Mouse (Mus musculus) heart, postnatal 10 days (tissue): ENCODE measurements around the gene Rab3gap2. TPM values are rescaled to one million over a fixed set of nuclear protein-coding genes. Genes with fewer than 3 reads are reported as not detected.

Source experiments
- DNase-seq, 2 experiments: peaks; one replicate each; pipeline ENCODE4 v3.0.0; 2021
- intact Hi-C: fragments of 180-260 bp; cut with DNase I; formaldehyde crosslinking; loops from one replicate; pipeline ENCODE4 v1.15.1; 2025
- total RNA-seq, 2 experiments: library from RNA; stranded (reverse); gene quantifications; 2 replicates each; pipeline ENCODE4 v1.2.3; 2021

Rab3gap2 gene
- total RNA-seq, 2 experiments from 2014 or later: 25.5 TPM

DNA sequence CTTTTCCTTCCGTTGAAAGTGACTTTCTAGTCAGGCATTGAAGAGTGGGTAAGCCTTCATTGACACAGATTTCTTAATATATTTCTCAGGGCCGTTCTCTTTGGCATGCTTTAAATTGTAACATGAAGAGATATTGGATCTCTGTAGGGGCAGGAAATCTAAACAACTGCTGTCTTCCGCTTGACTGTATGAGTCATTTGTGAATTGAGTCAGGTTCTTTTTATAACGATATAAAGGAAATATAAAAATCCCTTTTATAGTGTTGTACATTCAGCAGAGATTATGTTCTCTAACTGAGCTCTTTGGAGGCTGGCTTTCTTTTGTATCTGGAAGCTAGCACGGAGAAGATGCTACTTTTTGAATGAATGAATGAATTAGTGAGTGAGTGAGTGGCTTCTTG, 14.0 kb downstream of the Rab3gap2 start:
- intact Hi-C loops: no loop called here
- no peak for DNase-seq

DNA sequence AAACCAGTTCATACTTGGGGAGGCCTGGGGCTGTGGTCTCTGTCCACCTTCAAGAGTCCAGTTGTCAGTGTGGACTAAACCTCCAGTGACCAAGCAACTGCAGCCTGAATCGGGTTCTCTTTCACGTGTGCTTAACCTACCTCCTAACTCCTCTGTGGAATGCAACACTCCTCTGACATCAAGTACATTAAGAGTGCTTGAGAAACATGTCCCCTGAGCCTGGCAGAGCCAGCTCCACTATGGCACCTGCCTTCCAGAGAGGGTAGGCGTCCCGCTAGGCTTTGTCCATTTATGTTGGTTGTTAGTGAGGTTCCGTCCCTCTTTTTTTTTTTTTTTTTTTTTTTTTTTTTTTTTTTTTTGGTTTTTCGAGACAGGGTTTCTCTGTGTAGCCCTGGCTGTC, 23.0 kb downstream of the Rab3gap2 start:
- intact Hi-C loops: no loop called here

DNA sequence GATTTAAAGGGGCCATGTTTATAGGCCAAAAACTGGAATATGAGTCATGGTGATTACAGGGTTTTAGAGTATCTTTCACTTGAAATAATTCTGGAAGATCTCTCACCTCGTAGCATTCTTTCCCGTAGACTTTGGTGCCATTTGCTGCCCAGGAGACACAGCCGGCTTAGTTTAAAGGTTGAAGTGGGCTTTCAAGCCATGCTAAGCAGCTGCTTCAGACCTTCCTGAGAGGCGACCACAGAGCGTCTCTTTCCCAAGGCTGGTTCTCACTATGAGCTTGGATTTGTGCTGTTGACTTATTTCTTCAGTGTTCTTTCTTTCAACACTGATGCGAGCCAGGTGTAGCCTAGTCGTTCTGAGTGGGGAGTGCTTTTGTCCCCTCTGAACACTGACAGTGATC, 23.8 kb downstream of the Rab3gap2 start:
- DNase-seq: no peak
- intact Hi-C loops: no loop called here

More for the DNA sequence above, 23.0 kb downstream of the Rab3gap2 start:
- no peak for DNase-seq

DNA sequence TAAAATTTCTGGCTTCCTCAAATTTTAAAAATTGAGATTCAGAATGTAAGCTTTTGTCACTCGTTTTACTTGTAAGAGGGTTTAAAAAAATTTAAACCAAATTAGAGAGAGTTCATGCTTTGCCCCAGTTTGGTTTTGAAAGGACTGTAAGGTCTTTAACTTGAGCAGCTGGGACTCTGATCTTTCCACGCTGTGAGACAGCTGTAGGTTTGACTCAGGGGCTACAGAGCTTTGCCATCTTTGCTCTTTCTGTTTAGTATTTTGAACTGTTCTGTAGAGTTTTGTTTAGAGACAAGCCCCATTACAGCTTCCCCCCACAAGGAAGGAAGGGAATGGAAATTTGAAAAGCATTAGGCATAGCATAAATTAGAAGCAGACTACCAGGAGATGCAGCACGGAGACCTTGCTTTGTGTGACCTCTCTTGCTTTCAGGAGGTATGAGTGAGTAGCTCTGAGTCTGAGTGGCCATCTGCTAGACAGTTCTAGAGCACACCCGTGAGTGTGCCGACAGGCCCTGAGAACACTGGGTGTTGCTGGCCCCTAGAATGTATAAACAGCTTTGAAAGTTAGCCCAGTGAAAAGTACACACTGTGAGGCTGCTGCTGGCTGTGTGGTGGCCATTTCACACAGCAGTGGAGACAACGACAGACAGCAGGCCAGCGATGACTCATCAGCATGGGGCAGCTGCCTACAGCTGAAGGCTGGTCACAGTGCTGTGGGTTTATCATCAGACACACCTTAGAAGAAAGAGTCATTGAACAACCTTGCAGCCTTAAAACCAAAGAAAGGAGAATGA, 25.7 kb downstream of the Rab3gap2 start:
- DNase-seq: peak; percentile 34 to 51
- intact Hi-C loops: no loop called here

DNA sequence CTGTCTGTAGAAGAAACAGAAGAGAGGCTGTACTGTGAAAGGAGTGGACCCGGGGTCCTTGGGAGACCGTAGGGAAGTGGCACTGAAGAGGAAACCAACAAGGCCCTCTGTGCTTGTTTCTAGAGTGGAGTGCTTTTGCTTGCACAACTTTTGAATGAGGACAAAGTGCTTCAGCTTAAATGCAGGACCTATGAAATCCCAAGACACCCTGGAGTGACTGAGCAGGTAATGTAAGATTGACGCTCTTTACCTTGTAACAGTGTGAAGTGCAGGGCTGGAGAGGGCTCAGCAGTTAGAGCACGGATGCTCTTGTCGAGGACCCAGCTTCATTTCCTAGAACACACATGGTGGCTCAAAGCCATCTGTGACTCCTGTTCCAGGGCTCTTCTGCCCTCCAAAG, 31.9 kb downstream of the Rab3gap2 start:
- intact Hi-C loops: no loop called here
- DNase-seq: no peak

- intact Hi-C loops: no loop called here
- no peak for DNase-seq
These were observed 32.6 kb downstream of the Rab3gap2 start for GRCm38 (mm10) chr1:185236530-185236929.

DNA sequence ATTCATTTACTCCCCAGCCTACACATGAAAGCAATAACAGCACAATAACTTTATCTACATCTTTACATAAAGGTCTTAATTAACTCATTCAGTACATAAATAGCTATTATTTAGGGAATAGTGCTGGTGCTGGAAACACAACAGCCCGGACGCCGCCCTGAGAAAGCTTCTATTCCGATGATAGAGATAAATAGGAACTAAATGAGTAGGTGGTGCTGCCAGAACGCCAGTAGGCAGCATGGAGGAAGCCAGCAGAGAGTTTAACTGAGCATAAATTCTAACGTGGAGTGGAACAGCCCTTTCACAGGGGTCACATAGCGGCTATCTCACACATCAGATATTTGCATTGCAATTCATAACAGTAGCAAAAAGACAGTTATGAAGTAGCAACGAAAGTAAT, 39.1 kb downstream of the Rab3gap2 start:
- DNase-seq: no peak
- intact Hi-C loops: no loop called here

DNA sequence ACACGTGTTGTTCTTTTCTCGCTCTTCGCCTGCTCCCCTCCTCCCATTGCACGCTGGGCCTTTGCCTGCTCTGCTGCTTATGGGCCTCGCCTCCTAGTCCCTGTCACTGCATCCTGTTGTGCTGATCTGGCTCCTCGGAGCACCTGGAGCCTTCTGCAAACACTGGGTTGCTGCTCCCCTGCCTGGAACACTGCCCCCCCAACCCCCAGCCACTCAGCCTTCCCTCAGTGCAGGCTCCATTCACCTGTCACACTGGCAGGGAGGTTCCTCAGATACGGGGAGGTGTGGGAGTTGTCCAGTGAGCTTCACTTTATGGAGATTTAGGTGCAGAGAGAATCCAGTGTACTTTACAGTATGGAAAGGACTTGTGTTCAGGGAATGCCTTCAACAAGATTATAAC, 41.5 kb downstream of the Rab3gap2 start:
- intact Hi-C loops: no loop called here
- DNase-seq: no peak

GRCm38 (mm10) chr1:185247429-185248085, 43.6 kb downstream of the Rab3gap2 start:
- no peak for DNase-seq
- intact Hi-C loops: no loop called here

GRCm38 (mm10) chr1:185248728-185249127, 44.8 kb downstream of the Rab3gap2 start:
- intact Hi-C loops: no loop called here
- no peak for DNase-seq

GRCm38 (mm10) chr1:185252351-185252750, 48.4 kb downstream of the Rab3gap2 start:
- DNase-seq: no peak
- intact Hi-C loops: no loop called here

DNA sequence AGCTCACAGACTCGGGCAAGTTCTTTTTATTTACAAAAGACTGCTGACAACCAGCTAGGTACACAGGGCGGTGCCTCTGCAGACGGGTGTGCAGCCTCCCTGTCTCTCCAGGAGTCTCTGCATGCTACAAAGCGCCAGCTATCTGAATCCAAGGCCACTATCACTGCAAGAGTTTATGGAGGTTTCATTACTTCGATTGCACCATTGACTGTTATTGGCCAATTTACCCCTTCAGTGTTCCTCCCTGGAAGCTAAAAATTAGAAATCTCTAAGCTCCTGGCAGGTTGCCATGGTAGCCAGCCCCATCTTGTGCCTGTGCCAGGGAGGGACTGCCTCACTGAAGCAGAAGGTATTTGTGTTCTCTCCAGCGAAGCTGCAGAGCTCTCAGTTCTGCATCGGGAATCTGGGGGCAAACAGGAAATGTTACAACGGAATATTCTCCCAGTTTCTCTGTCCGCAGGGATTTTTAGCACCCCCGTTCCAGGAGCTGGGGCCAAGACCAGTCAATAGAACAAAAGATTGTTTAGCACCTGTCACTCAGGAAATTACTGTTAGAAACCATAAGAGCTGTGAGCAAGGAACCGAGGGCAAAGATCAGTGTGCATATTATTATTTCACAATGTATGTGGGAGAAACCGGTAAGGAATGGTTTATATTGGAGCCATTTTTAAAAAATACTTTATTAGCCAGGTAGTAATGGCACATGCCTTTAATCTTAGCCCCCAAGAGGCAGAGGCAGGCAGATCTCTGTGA, 49.4 kb downstream of the Rab3gap2 start:
- intact Hi-C loops: no loop called here
- DNase-seq: peak in 1 of 2 experiments; percentile 23

DNA sequence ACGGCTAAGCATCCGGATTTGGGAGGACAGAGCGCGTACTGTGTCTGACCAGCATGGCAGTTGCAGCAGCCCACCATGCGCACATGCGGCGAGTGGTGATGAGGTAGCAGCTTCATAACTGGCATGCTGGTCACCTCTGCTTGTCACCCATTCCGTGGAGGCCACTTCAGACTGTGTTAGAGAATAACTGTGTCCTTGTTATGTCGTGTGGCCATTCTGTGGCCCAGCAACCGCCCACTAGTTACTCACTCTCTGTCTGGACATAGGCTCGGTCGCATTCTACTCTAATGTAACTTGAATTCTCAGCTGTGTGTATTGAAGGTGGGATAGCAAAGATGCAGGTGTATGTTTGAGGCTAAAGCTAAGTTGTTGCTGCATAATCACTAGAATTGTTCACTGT, 51.4 kb downstream of the Rab3gap2 start:
- no peak for DNase-seq
- intact Hi-C loops: no loop called here

DNA sequence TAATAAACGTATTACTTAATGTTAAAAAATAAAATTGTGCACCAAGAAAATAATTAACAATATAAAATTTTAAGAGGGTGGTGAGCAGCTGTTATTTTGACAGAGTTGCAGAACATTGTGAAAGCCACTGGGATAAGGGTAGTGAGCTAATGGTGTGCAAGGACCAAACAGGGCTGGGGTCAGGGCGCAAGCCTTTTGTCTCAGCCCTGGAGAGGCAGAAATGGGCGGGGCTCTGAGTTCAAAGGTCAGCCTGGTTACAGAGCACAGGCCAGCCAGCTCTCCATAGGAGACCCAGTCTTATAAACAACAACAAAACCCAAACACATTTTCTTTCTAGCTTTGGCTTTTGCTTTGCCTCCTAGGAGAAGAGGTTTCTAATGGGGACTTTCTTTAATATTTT, 52.8 kb downstream of the Rab3gap2 start:
- intact Hi-C loops: no loop called here
- DNase-seq: no peak

- DNase-seq: peak; percentile 38 to 54
These were observed 58.6 kb downstream of the Rab3gap2 start for GRCm38 (mm10) chr1:185262565-185262964.

DNA sequence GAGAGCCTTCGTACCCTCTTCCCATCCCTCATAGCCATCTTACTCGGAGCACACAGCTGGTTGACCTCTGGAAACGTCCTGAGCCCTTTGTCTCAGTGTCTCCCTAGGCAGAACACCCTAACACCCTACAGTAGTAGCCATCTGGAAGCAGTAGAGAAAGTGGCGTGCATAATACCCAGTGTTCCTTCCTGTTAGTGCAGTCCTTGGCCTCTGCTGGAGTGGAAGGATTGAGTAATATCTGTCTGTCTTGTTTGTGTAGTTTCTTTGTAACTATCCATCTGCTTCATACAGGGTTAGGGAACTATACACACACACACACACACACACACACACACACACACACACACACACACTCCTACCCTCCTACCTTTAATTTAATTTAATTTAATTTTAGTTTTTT, 64.8 kb downstream of the Rab3gap2 start:
- no peak for DNase-seq
- intact Hi-C loops: no loop called here

More at GRCm38 (mm10) chr1:185262565-185262964, 58.6 kb downstream of the Rab3gap2 start:
- intact Hi-C loops: no loop called here

DNA sequence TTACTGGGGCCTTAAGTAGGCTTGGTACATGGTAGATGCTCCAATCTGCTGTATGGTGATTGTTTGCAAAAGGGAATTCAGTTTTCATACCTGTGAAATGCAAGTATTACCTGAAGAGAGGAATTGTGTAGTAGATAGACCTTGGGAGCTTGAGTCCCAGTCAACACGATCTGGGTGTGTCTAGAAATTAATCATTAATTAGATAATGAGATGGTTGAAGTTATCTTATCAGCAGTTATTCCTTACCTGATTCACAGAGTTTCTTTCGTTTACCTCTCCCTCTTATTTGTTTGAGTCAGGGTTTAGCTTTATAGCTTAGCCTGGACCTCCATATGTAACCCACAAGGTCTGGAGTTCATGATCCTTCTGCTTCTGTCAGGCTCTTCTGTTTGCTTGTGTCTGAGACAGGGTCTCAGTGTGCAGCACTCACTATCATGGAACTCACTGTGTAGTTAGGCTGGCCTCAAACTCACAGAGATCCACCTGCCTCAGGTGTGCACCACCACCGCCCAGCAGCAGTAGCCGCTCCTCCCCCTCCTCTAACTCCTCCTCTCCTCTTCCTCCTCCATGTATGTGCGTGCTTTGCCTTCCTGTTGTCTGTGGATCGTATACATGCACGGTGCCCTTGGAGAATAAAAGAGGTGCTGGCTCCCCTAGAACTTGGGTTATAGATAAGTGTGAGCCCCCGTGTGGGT, 66.6 kb downstream of the Rab3gap2 start:
- intact Hi-C loops: no loop called here

DNA sequence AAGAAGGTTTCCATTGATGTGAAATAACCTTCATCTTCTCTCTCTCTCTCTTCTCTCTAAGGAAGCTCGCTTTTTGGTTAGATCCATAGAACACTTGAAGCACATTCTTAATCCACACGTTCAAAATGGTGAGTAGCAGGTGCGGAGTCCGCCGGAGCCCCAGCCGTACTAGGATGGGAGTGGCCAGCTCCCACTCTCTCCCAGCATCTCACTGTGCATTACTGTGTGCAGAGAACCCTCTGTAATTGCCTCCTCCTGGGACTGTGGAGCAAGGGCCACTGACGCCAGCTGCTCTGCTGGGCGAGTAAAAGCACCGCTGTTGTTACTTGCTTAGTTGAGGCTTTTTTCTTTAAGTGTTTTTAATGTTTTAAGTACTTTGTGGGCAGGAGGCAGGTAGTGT, 67.5 kb downstream of the Rab3gap2 start:
- DNase-seq: no peak
- intact Hi-C loops: no loop called here

More for the DNA sequence above, 66.6 kb downstream of the Rab3gap2 start:
- no peak for DNase-seq

DNA sequence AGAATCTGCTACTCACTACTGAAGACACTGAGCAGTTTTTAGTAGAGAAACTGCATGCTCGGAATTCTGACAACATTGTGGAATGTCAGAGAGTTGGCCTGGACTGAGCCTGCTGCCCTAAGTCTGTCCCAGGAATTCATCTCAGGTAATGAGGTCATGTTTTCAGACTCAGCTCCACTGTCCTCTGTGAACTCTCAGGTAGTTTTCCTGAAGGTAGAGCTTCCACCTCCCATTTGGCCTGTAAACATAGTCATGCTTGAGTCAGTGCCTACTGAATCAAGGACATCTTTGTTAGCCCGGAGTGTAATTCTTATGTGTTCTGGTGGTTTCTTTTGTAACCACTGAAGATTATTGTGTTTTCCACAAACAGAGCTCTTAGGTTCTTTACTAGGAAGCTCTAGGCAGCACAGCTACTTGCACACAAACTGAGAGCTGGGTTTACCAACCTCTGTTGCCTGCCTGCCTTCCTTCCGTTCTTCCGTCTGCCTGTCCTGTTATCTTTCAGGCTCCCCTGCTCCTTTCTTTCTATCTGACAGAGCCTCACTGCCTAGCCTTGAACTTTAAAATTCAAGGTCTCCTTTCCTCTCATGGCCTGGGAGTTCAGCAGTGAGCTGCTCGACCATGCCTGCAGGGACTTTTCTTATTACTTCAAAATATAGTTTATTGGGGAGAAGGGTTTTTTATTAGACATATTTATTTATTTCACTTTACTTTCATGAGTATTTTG, 71.1 kb downstream of the Rab3gap2 start:
- intact Hi-C loops: no loop called here
- DNase-seq: no peak

GRCm38 (mm10) chr1:185275976-185276375, 72.1 kb downstream of the Rab3gap2 start:
- intact Hi-C loops: no loop called here
- DNase-seq: no peak
